Mouse (Mus musculus) brain, embryonic 14.5 days (tissue): ENCODE measurements at regions not wholly inside any gene's neighbourhood (a gene's known extent, or its start where the extent isn't known, plus 50 kb on each side); places are given as distances from the start of the nearest gene placed in this dataset.

Experiments
- DNase-seq: peaks from one replicate; pipeline ENCODE4 v3.0.0-alpha.2; 2011; ENCODE audit warnings: low read depth
- CTCF ChIP-seq: fragments of 200-500 bp; IDR thresholded peaks from 2 replicates; pipeline ENCODE4 v1.5.1; 2012; ENCODE audit warnings: inconsistent platforms, mild to moderate bottlenecking, moderate library complexity, borderline replicate concordance; ENCODE audit not compliant: insufficient read depth, insufficient read length; ENCODE audit errors: extremely low read depth
- POLR2A ChIP-seq: fragments of 200-500 bp; IDR thresholded peaks from 2 replicates; pipeline ENCODE4 v1.6.1; 2012; ENCODE audit warnings: mild to moderate bottlenecking, inconsistent platforms, borderline replicate concordance; ENCODE audit not compliant: poor library complexity, insufficient read depth, insufficient read length, severe bottlenecking; ENCODE audit errors: extremely low read depth

GRCm38 (mm10) chr6:31266441-31267040, 132.0 kb upstream of the Mkln1 start:
- no peak for DNase-seq
- no peak for TF ChIP-seq CTCF
- no peak for TF ChIP-seq POLR2A

- TF ChIP-seq POLR2A, result no peak
- TF ChIP-seq CTCF, result no peak
- no peak for DNase-seq
Measured at GRCm38 (mm10) chr6:31268057-31268456, 130.5 kb upstream of the Mkln1 start.

- TF ChIP-seq POLR2A (no peak), CTCF (no peak)
- no peak for DNase-seq
Measured at GRCm38 (mm10) chr6:31273816-31274215, 124.7 kb upstream of the Mkln1 start.

- DNase-seq, result no peak
Measured at GRCm38 (mm10) chr6:31274236-31274635, 124.3 kb upstream of the Mkln1 start.

GRCm38 (mm10) chr6:31277792-31278191, 120.7 kb upstream of the Mkln1 start:
- TF ChIP-seq CTCF (no peak), POLR2A (no peak)
- DNase-seq, result peak; percentile 42

More at GRCm38 (mm10) chr6:31274236-31274635, 124.3 kb upstream of the Mkln1 start:
- TF ChIP-seq POLR2A, result no peak
- TF ChIP-seq CTCF, result no peak

GRCm38 (mm10) chr6:31283973-31284372, 114.6 kb upstream of the Mkln1 start:
- no peak for TF ChIP-seq POLR2A
- peak; percentile 18 for DNase-seq

GRCm38 (mm10) chr6:31284390-31284789, 114.1 kb upstream of the Mkln1 start:
- no peak for DNase-seq
- TF ChIP-seq CTCF (no peak), POLR2A (no peak)

- no peak for DNase-seq
Measured at GRCm38 (mm10) chr6:31285064-31285463, 113.5 kb upstream of the Mkln1 start.

GRCm38 (mm10) chr6:31285981-31286737, 112.4 kb upstream of the Mkln1 start:
- no peak for DNase-seq
- TF ChIP-seq CTCF (no peak), POLR2A (no peak)

More at GRCm38 (mm10) chr6:31285064-31285463, 113.5 kb upstream of the Mkln1 start:
- TF ChIP-seq CTCF (no peak), POLR2A (no peak)

- DNase-seq, result no peak
- TF ChIP-seq CTCF (no peak), POLR2A (no peak)
Measured at GRCm38 (mm10) chr6:31287176-31287575, 111.4 kb upstream of the Mkln1 start.

GRCm38 (mm10) chr6:31287686-31288085, 110.8 kb upstream of the Mkln1 start:
- DNase-seq, result no peak
- no peak for TF ChIP-seq POLR2A
- TF ChIP-seq CTCF, result no peak

GRCm38 (mm10) chr6:31288421-31289233, 109.9 kb upstream of the Mkln1 start:
- TF ChIP-seq POLR2A (no peak), CTCF (no peak)
- no peak for DNase-seq

GRCm38 (mm10) chr6:31289234-31289486, 109.4 kb upstream of the Mkln1 start:
- TF ChIP-seq CTCF (no peak), POLR2A (no peak)
- no peak for DNase-seq
